Mouse (Mus musculus): ENCODE results near the gene Zdbf2. TPM values are rescaled to one million over a fixed set of nuclear protein-coding genes. Genes with fewer than 3 reads are reported as not detected.
"Not testable (repeated sequence)": the region's sequence is repeated elsewhere in the genome, so short reads cannot be mapped to it uniquely, and the experiment has no call there.

Zdbf2 gene
- polyA plus RNA-seq, 1 experiment, result 0.02 TPM

- 52% methylated on average over 17 of the region's 17 CpGs for WGBS
- DNase-seq (ENCODE audit: low read depth, low spot score), result no peak
Measured at GRCm38 (mm10) chr1:63261041-63261590, 11.9 kb upstream of the Zdbf2 start.

DNA sequence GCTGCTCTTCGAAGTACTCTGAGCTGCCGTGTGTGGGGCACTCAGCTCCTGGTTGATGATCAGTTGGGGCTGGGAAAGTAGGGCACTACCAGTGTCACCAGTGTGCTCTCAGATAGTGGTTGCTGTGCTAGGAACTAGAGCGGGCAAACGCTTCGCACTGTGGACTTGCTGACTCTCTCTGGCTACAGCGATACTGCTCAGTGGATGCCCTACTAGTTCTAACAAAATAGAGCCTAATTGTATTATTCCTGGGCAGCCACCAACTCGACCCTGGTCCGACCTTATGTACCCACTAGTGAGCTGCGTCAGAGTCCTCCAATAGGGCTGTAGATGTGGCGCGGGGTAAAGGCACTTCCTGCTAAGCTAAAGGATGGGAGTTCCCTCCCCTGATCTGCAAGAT lies 9.4 kb upstream of the Zdbf2 start:
- 46% methylated on average over 11 of the region's 11 CpGs for WGBS
- DNase-seq (ENCODE audit: low read depth, low spot score), result no peak

DNA sequence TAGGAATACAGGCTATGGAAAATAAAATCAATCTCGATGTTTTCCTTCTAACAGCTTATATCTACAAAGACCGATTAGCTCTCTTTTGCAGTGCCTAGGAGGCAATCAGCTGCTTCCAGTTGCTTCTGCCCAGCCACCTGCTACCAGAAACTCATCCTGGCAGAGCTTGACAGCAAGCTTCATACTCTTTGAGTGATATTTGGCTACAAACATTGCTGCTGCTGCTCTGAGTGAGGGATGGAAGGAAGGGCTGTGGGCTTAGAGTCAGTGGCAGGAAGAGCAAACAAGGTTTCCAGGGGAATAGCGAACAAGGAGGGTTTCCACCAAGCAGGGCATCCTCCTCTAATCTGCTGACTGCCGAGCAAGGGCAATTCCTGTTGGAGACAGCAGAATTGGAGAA lies 7.6 kb upstream of the Zdbf2 start:
- no peak for DNase-seq (ENCODE audit: low read depth, low spot score)
- 41% methylated on average over 4 of the region's 4 CpGs for WGBS

DNA sequence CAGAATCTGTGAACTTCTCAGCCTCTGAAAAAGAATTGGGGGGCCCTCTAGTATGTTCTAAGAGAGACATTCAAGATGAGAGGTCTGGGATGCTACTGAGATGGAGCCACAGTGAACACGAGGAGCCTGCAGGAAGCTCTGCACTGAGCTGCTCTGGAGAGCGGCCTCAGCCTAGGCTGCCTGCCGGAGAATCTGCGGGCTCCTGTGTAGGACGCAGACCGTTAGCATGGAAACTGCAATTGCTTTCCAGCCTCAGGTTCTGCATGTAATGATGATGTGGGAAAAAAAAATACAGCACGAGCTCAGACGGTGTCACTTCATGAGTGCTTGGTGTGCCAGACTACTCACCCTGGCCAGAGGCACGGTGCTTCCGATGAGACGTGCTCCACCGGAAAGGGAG lies 6.9 kb upstream of the Zdbf2 start:
- WGBS, result 43% methylated on average over 12 of the region's 12 CpGs
- DNase-seq (ENCODE audit: low read depth, low spot score), result no peak

- 52% methylated on average over 15 of the region's 15 CpGs for WGBS
- DNase-seq (ENCODE audit: low read depth, low spot score), result no peak
Measured at GRCm38 (mm10) chr1:63266716-63267115, 6.3 kb upstream of the Zdbf2 start.

- DNase-seq (ENCODE audit: low read depth, low spot score), result no peak
- 22% methylated on average over 8 of the region's 8 CpGs for WGBS
Measured at GRCm38 (mm10) chr1:63272125-63272675, 865 bp upstream of the Zdbf2 start.

DNA sequence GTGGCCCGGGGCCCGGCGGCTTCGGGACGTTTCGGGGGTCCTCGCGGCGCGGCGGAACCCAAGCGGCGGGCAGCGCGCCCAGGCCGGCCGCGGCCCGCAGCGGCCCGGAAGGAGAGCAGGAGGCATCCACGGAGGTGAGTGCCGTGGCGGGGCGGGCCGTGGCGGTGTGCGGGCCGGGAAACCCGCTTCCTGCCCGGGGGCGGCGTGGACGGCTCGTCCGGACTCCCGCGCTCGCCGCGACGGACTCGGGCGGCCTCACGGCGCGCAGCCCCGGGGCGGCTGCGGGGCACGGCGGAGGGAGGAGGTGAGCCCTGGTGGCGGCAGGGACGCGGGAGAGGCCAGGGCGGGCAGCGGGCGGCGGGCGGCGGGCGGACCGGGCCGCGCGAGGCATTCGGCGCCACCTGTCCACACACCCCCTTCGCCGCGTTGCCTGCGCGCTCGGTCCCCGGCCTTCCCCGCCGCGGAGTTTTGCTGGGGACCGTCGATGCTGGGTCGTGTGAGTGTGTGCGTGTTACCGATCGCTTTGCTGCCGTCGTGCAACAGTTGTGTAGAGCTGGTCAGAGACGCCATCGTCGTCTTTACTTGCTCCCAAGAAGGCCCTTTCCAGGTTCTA lies 380 bp downstream of the Zdbf2 start:
- DNase-seq (ENCODE audit: low read depth, low spot score), result no peak
- 2% methylated on average over 86 of the region's 89 CpGs for WGBS

- no peak for DNase-seq (ENCODE audit: low read depth, low spot score)
- WGBS, result 20% methylated on average over 19 of the region's 19 CpGs
Measured at GRCm38 (mm10) chr1:63274046-63274730, 1.1 kb downstream of the Zdbf2 start.

DNA sequence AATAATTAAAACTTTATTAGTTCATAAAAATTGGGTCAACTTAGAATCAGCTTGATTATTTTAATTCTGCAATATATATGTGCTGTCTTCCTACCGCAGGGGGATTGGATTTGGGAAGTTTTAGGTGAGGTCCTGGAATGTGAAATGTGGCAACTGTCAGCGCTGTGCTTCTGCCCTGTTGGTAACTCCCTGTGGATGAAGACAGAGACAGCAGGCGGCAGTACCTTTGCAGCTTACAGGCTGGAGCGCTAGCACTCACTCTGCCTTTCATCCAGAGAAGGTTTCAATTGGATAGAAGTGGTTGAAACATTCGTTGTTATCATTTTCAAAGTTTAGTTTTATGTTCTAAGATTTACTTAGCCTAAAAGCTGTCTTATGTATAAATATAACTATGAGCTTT lies 5.0 kb downstream of the Zdbf2 start:
- 45% methylated on average over 5 of the region's 5 CpGs for WGBS
- no peak for DNase-seq (ENCODE audit: low read depth, low spot score)

DNA sequence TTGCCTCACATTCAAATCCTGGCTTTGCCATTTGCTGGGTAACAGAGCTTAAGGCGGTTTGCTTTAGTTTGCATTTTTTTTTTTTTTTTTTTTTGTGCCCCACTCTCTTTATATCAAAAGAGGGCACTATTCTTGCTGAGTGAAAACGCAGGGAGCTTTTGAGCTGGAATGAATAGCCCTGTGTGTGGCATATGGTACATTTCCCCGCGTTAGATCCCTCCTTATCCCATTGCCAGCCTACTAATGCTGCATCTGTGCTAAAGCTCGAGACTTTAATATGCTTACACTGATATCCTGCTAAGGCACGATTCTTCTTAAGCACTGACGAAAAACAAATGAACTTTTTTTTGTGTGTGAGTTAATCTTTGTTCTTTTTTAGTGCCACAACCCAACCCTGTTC lies 20.9 kb downstream of the Zdbf2 start:
- DNase-seq (ENCODE audit: low read depth, low spot score), result no peak
- WGBS, result 58% methylated on average over 7 of the region's 7 CpGs

- no peak for DNase-seq (ENCODE audit: low read depth, low spot score)
- 51% methylated on average over 18 of the region's 18 CpGs for WGBS
Measured at GRCm38 (mm10) chr1:63309661-63310060, 36.6 kb downstream of the Zdbf2 start.

- WGBS, result 39% methylated on average over 12 of the region's 12 CpGs
- not testable (repeated sequence) for DNase-seq (ENCODE audit: low read depth, low spot score)
Measured at GRCm38 (mm10) chr1:63323565-63324132, 50.6 kb downstream of the Zdbf2 start.

Other genes starting within 250 kb of the Zdbf2 start
- 3.7 and 8.0 TPM in 2 replicates for gene Ino80d, start 158.6 kb upstream of the Zdbf2 start, polyA plus RNA-seq (2012; rRNA removed)
- gene Eef1b2, start 96.4 kb upstream of the Zdbf2 start, polyA plus RNA-seq (2012; rRNA removed), result 332 and 402 TPM in 2 replicates
- gene Ndufs1, start 96.4 kb upstream of the Zdbf2 start, polyA plus RNA-seq (2012; rRNA removed), result 51.2 and 64.1 TPM in 2 replicates
- 0.19 TPM in 1 of 2 replicates, not detected in the other for gene Gpr1, start 58.7 kb upstream of the Zdbf2 start, polyA plus RNA-seq (2012; rRNA removed)
- gene Adam23, start 172.6 kb downstream of the Zdbf2 start, polyA plus RNA-seq (2012; rRNA removed), result 1.2 TPM in 2 replicates